Mouse (Mus musculus) urinary bladder, postnatal 4 days (tissue): ENCODE results near the gene Sgsm2.

Source experiments
- DNase-seq, 2 experiments: peaks; one replicate each; pipeline ENCODE4 v3.0.0; 2021 to 2022; ENCODE audit warnings: low spot score in 2 of 2

Sgsm2 gene

GRCm38 (mm10) chr11:74896901-74897677 is at the start of gene Sgsm2:
TSS of gene Sgsm2 (minus strand) at chr11:74897060.
- peak; percentile 65 to 69 for DNase-seq

GRCm38 (mm10) chr11:74946348-74946747 is 49.5 kb upstream of the Sgsm2 start:
- no peak for DNase-seq

- no peak for DNase-seq
Measured at GRCm38 (mm10) chr11:74930391-74930790, 33.5 kb upstream of the Sgsm2 start.

- DNase-seq = no peak
Measured at GRCm38 (mm10) chr11:74929111-74929510, 32.3 kb upstream of the Sgsm2 start.

- no peak for DNase-seq
Measured at GRCm38 (mm10) chr11:74927236-74927725, 30.4 kb upstream of the Sgsm2 start.

- no peak for DNase-seq
Measured at GRCm38 (mm10) chr11:74926388-74927005, 29.6 kb upstream of the Sgsm2 start.

GRCm38 (mm10) chr11:74925577-74926387 is 28.9 kb upstream of the Sgsm2 start, which contains the start of the genes Smg6 and Srr:
TSS of gene Smg6 (plus strand) at chr11:74925823.
TSS of gene Srr (minus strand) at chr11:74925948.
- peak; percentile 92 to 94 for DNase-seq

GRCm38 (mm10) chr11:74924149-74924548 is 27.3 kb upstream of the Sgsm2 start:
- DNase-seq = no peak

GRCm38 (mm10) chr11:74919249-74919648 is 22.4 kb upstream of the Sgsm2 start:
- DNase-seq = no peak

- DNase-seq = no peak
Measured at GRCm38 (mm10) chr11:74912492-74912891, 15.6 kb upstream of the Sgsm2 start.

- no peak for DNase-seq
Measured at GRCm38 (mm10) chr11:74909978-74910377, 13.1 kb upstream of the Sgsm2 start.

- no peak for DNase-seq
Measured at GRCm38 (mm10) chr11:74908618-74909399, 11.9 kb upstream of the Sgsm2 start.

- no peak for DNase-seq
Measured at GRCm38 (mm10) chr11:74907850-74908249, 11.0 kb upstream of the Sgsm2 start.

- DNase-seq = no peak
Measured at GRCm38 (mm10) chr11:74902416-74902815, 5.6 kb upstream of the Sgsm2 start.

GRCm38 (mm10) chr11:74901555-74901954 is 4.7 kb upstream of the Sgsm2 start:
- no peak for DNase-seq

GRCm38 (mm10) chr11:74898517-74898827 is 1.6 kb upstream of the Sgsm2 start:
- no peak for DNase-seq

- peak; percentile 87 to 89 for DNase-seq
Measured at GRCm38 (mm10) chr11:74897678-74898516, 1.0 kb upstream of the Sgsm2 start, which contains the start of gene Tsr1. TSS of gene Tsr1 (plus strand) at chr11:74898071.

GRCm38 (mm10) chr11:74895980-74896900 is 620 bp downstream of the Sgsm2 start:
- DNase-seq = peak; percentile 61 to 65

- no peak for DNase-seq
Measured at GRCm38 (mm10) chr11:74894619-74895018, 2.2 kb downstream of the Sgsm2 start.
